Mouse (Mus musculus) erythroblast, embryonic 14.5 days (primary cell): ENCODE measurements around the gene Csnk1g1.

Experiments used
- GATA1 ChIP-seq: IDR thresholded peaks from 2 replicates; pipeline ENCODE4 v1.6.1; 2012; ENCODE audit warnings: low read length, inconsistent platforms, mixed read lengths
- TAL1 ChIP-seq: IDR thresholded peaks from 3 replicates; pipeline ENCODE4 v1.6.1; 2012; ENCODE audit warnings: low read length, inconsistent platforms, mixed read lengths

DNA sequence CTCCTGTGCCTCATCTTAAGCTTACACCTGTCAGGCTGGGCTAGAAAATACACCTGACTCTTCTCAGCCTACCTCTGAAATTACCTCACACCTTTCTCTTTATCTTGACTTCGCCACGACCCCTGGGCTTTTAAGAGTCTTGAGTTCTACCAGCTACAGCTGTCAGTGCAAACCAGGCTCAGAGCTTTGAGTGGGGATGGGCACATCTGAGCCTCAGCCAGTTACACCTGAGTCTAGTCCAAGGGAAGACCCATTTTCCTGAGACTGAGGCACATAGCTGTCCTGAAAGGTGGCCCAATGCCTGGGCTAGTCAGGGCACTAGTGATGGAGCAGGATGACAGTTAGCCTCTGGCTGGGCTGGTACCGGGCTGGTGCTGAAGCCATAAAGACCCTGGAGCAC is 158.1 kb downstream of the Csnk1g1 start:
- no peak for TF ChIP-seq TAL1
- TF ChIP-seq GATA1, result no peak
